Mouse (Mus musculus) E14TG2a.4 (cell line): ENCODE measurements at regions not wholly inside any gene's neighbourhood (a gene's known extent, or its start where the extent isn't known, plus 50 kb on each side); places are given as distances from the start of the nearest gene placed in this dataset.

Experiments used
- CTCF ChIP-seq: conservative IDR thresholded peaks from 2 replicates; pipeline ENCODE4 v1.5.1; 2014; ENCODE audit warnings: low read length
- NANOG ChIP-seq: IDR thresholded peaks from 2 replicates; pipeline ENCODE4 v1.6.1; 2014; ENCODE audit warnings: borderline replicate concordance, low read length, mixed read lengths
- POU5F1 ChIP-seq: IDR thresholded peaks from 2 replicates; pipeline ENCODE4 v1.6.1; 2014; ENCODE audit warnings: low read length, borderline replicate concordance

DNA sequence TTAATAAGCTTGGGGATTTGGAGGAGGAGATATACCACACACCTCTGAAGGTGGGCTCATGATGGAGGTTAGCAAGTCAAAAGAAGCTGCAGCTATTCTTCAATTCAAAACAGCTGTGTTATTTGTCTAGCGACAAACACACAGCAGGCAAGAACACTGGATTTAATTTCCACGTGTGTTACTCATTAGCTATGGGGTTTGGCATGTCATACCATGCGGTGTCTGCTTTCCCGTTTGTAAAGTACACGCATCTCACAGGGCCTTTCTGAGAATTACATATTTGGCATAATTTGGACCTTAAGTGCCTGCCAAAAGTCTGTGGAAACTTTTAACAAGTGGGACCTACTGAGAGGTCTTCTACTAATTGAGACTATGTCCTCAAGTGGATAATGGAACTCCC is 65.5 kb upstream of the Xpr1 start:
- TF ChIP-seq CTCF (no peak), NANOG (no peak), POU5F1 (no peak)
